Mouse (Mus musculus) intestine, postnatal 0 days (tissue): ENCODE results near the gene Six4. TPM values are rescaled to one million over a fixed set of nuclear protein-coding genes. Genes with fewer than 3 reads are reported as not detected.
"Not testable (repeated sequence)": the region's sequence is repeated elsewhere in the genome, so short reads cannot be mapped to it uniquely, and the experiment has no call there.

Source experiments
- ATAC-seq: fragments of 200-750 bp; cut with Nextera tagmentation; 2 replicates; pipeline ENCODE4 v1.8.0; 2017; ENCODE audit warnings: mild to moderate bottlenecking, moderate TSS enrichment, moderate library complexity
- H3K27ac ChIP-seq: fragments of 300-500 bp; sonication (generic); 2 replicates; pipeline ENCODE4 v1.5.1; 2014; ENCODE audit warnings: mild to moderate bottlenecking, low read depth, low read length, moderate library complexity
- H3K27me3 ChIP-seq: fragments of 300-500 bp; sonication (generic); replicated peaks from 2 replicates; pipeline ENCODE4 v1.6.1; 2014; ENCODE audit warnings: low read length, mixed read lengths; ENCODE audit not compliant: control insufficient read depth, insufficient read depth
- H3K36me3 ChIP-seq: fragments of 300-500 bp; sonication (generic); 2 replicates; pipeline ENCODE4 v1.6.1; 2014; ENCODE audit warnings: mild to moderate bottlenecking, moderate library complexity; ENCODE audit not compliant: control insufficient read depth, insufficient read depth
- H3K4me1 ChIP-seq: fragments of 300-500 bp; sonication (generic); replicated peaks from 2 replicates; pipeline ENCODE4 v1.6.1; 2014; ENCODE audit warnings: antibody characterized with exemption, low read length, mixed read lengths; ENCODE audit not compliant: control insufficient read depth, insufficient read depth
- H3K4me2 ChIP-seq: fragments of 300-500 bp; sonication (generic); replicated peaks from 2 replicates; pipeline ENCODE4 v1.6.1; 2014; ENCODE audit warnings: low read depth, mild to moderate bottlenecking, moderate library complexity
- H3K4me3 ChIP-seq: fragments of 300-500 bp; sonication (generic); 2 replicates; pipeline ENCODE4 v1.5.1; 2014; ENCODE audit warnings: low read depth, low read length
- H3K9ac ChIP-seq: fragments of 300-500 bp; sonication (generic); 2 replicates; pipeline ENCODE4 v1.6.1; 2014; ENCODE audit warnings: mild to moderate bottlenecking, low read depth, low read length
- H3K9me3 ChIP-seq: fragments of 300-500 bp; sonication (generic); 2 replicates; pipeline ENCODE4 v1.6.1; 2016; ENCODE audit warnings: mixed run types; ENCODE audit not compliant: control insufficient read depth
- CTCF ChIP-seq: sonication (generic); IDR thresholded peaks from 2 replicates; pipeline ENCODE4 v1.5.1; 2016; ENCODE audit warnings: low read depth, mild to moderate bottlenecking, control low read depth, antibody characterized with exemption, moderate library complexity
- WGBS: fragments of 180-500 bp; shearing (Covaris S2); extraction: QIAGEN DNeasy Blood & Tissue Kit; methylation state at CpG from one replicate; pipeline ENCODE4 v1.1.7; 2014; 5-methylcytosine and 5-hydroxymethylcytosine counted together
- polyA plus RNA-seq: library from polyadenylated mRNA; unstranded; fragments of >200 nt; fragmentation: Nextera tagmentation; extraction: Ambion mirVana; gene quantifications from 2 replicates; pipeline ENCODE4 v1.2.1, GENCODE M21; 2015

Six4 gene
- polyA plus RNA-seq, 1 experiment from 2014 or later: 0.05 TPM

- TF ChIP-seq CTCF: no peak
- peak overlapping the region; percentile 60; the same call in 1 of the 2 replicates for H3K4me3 ChIP-seq
- no peak overlapping the region for H3K27ac ChIP-seq
- H3K36me3 ChIP-seq: no peaks in the 10 kb centered on the region
- H3K27me3 ChIP-seq: peaks cover 45% of the 10 kb centered on the region
- no peaks in the 10 kb centered on the region for H3K9me3 ChIP-seq
- H3K4me2 ChIP-seq: peak overlapping the region; percentile 100
- WGBS: 5% methylated on average over 23 of the region's 23 CpGs
- H3K4me1 ChIP-seq: no peaks in the 10 kb centered on the region
- H3K9ac ChIP-seq: no peak overlapping the region
- no peak for ATAC-seq
These were observed 2.7 kb downstream of the Six4 start for GRCm38 (mm10) chr12:73110431-73111111.

DNA sequence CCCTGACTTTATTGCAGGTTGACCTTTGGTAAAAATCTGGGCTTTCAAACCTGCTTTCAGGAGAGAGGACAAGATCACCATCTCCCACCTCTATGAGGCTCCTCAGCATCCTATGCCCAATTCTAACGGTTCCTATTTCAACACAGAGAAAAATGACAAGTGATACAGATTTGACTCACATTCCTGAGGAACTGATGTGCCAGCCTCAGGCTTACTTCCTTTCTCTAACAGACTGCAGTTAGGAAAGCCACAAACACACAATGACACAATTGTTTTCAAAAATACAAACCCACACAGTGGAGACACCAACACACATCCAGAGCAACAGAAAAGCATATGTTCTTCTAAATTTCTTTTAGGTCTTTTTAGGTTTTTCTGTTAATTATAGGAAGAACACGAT, 5.4 kb downstream of the Six4 start:
- Histone ChIP-seq H3K4me2 (no peak overlapping the region), H3K27me3 (peaks cover 29% of the 10 kb centered on the region), H3K27ac (no peak overlapping the region), H3K4me3 (no peak overlapping the region), H3K9me3 (no peaks in the 10 kb centered on the region), H3K36me3 (no peaks in the 10 kb centered on the region), H3K4me1 (no peaks in the 10 kb centered on the region), H3K9ac (no peak overlapping the region)
- no peak for TF ChIP-seq CTCF
- ATAC-seq: no peak
- 72% methylated on average over 2 of the region's 2 CpGs for WGBS

- H3K27ac ChIP-seq: no peak overlapping the region
- H3K9ac ChIP-seq: no peak overlapping the region
- no peaks in the 10 kb centered on the region for H3K36me3 ChIP-seq
- no peak for TF ChIP-seq CTCF
- WGBS: 92% methylated on average over 12 of the region's 12 CpGs
- H3K9me3 ChIP-seq: no peaks in the 10 kb centered on the region
- H3K4me1 ChIP-seq: no peaks in the 10 kb centered on the region
- ATAC-seq: no peak
- no peak overlapping the region for H3K4me2 ChIP-seq
- H3K27me3 ChIP-seq: no peaks in the 10 kb centered on the region
- no peak overlapping the region for H3K4me3 ChIP-seq
These were observed 9.5 kb downstream of the Six4 start for GRCm38 (mm10) chr12:73103713-73104112.

- no peak for ATAC-seq
- H3K27ac ChIP-seq: no peak overlapping the region
These were observed 14.7 kb downstream of the Six4 start for GRCm38 (mm10) chr12:73098593-73098992.

GRCm38 (mm10) chr12:73096177-73096576, 17.1 kb downstream of the Six4 start:
- 86% methylated on average over 5 of the region's 5 CpGs for WGBS
- ATAC-seq: not testable (repeated sequence)

More at GRCm38 (mm10) chr12:73098593-73098992, 14.7 kb downstream of the Six4 start:
- Histone ChIP-seq H3K4me2 (no peak overlapping the region), H3K4me1 (no peaks in the 10 kb centered on the region), H3K9me3 (no peaks in the 10 kb centered on the region), H3K4me3 (no peak overlapping the region), H3K36me3 (no peaks in the 10 kb centered on the region), H3K9ac (no peak overlapping the region), H3K27me3 (no peaks in the 10 kb centered on the region)
- 80% methylated on average over 4 of the region's 4 CpGs for WGBS
- TF ChIP-seq CTCF: no peak

GRCm38 (mm10) chr12:73094605-73095004, 18.7 kb downstream of the Six4 start:
- no peak for ATAC-seq
- no peaks in the 10 kb centered on the region for H3K9me3 ChIP-seq

More at GRCm38 (mm10) chr12:73096177-73096576, 17.1 kb downstream of the Six4 start:
- H3K4me2 ChIP-seq, H3K9ac ChIP-seq, H3K4me1 ChIP-seq, H3K27ac ChIP-seq, H3K4me3 ChIP-seq, H3K27me3 ChIP-seq, H3K36me3 ChIP-seq, H3K9me3 ChIP-seq: not testable (repeated sequence)

More at GRCm38 (mm10) chr12:73094605-73095004, 18.7 kb downstream of the Six4 start:
- Histone ChIP-seq H3K27me3 (no peaks in the 10 kb centered on the region), H3K4me2 (no peak overlapping the region), H3K4me3 (no peak overlapping the region), H3K9ac (no peak overlapping the region), H3K4me1 (no peaks in the 10 kb centered on the region), H3K36me3 (no peaks in the 10 kb centered on the region), H3K27ac (no peak overlapping the region)
- 28% methylated on average over 2 of the region's 2 CpGs for WGBS
- TF ChIP-seq CTCF: no peak
